Mouse (Mus musculus) lung, postnatal 0 days (tissue): ENCODE measurements around the gene Fndc11. TPM values are rescaled to one million over a fixed set of nuclear protein-coding genes. Genes with fewer than 3 reads are reported as not detected.
A peak's percentile ranks its signal among the peaks of the same experiment; 100 is the strongest.
"Not testable (repeated sequence)": the region's sequence is repeated elsewhere in the genome, so short reads cannot be mapped to it uniquely, and the experiment has no call there.

Experiments used
- ATAC-seq: fragments of 200-750 bp; cut with Nextera tagmentation; 2 replicates; pipeline ENCODE4 v1.8.0; 2017; ENCODE audit warnings: moderate library complexity
- DNase-seq: peaks from one replicate; pipeline ENCODE4 v3.0.0-alpha.2; 2016; ENCODE audit warnings: low spot score
- H3K27ac ChIP-seq: fragments of 300-500 bp; sonication (generic); 2 replicates; pipeline ENCODE4 v1.5.1; 2014; ENCODE audit warnings: antibody characterized with exemption, mild to moderate bottlenecking, low read length, mixed read lengths
- H3K27me3 ChIP-seq: fragments of 300-500 bp; sonication (generic); replicated peaks from 2 replicates; pipeline ENCODE4 v1.6.1; 2014; ENCODE audit warnings: low read length, mixed read lengths; ENCODE audit not compliant: insufficient read depth
- H3K36me3 ChIP-seq: fragments of 300-500 bp; sonication (generic); 2 replicates; pipeline ENCODE4 v1.6.1; 2014; ENCODE audit warnings: low read length, mixed read lengths; ENCODE audit not compliant: insufficient read depth
- H3K4me1 ChIP-seq: fragments of 300-500 bp; sonication (generic); 2 replicates; pipeline ENCODE4 v1.6.1; 2014; ENCODE audit warnings: antibody characterized with exemption, low read depth, low read length, mixed read lengths; ENCODE audit not compliant: insufficient read depth
- H3K4me2 ChIP-seq: fragments of 300-500 bp; sonication (generic); replicated peaks from 2 replicates; pipeline ENCODE4 v1.6.1; 2014; ENCODE audit warnings: low read depth, mild to moderate bottlenecking, low read length, moderate library complexity, mixed read lengths
- H3K4me3 ChIP-seq: fragments of 300-500 bp; sonication (generic); 2 replicates; pipeline ENCODE4 v1.5.1; 2014; ENCODE audit warnings: low read depth, low read length
- H3K9ac ChIP-seq: fragments of 300-500 bp; sonication (generic); replicated peaks from 2 replicates; pipeline ENCODE4 v1.6.1; 2014; ENCODE audit warnings: low read depth, mild to moderate bottlenecking
- H3K9me3 ChIP-seq: fragments of 300-500 bp; sonication (generic); 2 replicates; pipeline ENCODE4 v1.6.1; 2016; ENCODE audit warnings: low read length, mixed read lengths
- CTCF ChIP-seq: IDR thresholded peaks from 2 replicates; pipeline ENCODE4 v1.5.1; 2016; ENCODE audit warnings: antibody characterized with exemption, mild to moderate bottlenecking
- EP300 ChIP-seq: IDR thresholded peaks from 2 replicates; pipeline ENCODE4 v1.6.1; 2016; ENCODE audit warnings: antibody characterized with exemption, mild to moderate bottlenecking, control low read depth
- WGBS: fragments of 180-500 bp; shearing (Covaris S2); extraction: QIAGEN DNeasy Blood & Tissue Kit; methylation state at CpG from one replicate; pipeline ENCODE4 v1.1.7; 2014; 5-methylcytosine and 5-hydroxymethylcytosine counted together
- polyA plus RNA-seq: library from polyadenylated mRNA; unstranded; fragments of >200 nt; fragmentation: Nextera tagmentation; extraction: Ambion mirVana; gene quantifications from 2 replicates; pipeline ENCODE4 v1.2.1, GENCODE M21; 2015

Gene Fndc11
- polyA plus RNA-seq, 1 experiment from 2014 or later = 0.91 TPM

DNA sequence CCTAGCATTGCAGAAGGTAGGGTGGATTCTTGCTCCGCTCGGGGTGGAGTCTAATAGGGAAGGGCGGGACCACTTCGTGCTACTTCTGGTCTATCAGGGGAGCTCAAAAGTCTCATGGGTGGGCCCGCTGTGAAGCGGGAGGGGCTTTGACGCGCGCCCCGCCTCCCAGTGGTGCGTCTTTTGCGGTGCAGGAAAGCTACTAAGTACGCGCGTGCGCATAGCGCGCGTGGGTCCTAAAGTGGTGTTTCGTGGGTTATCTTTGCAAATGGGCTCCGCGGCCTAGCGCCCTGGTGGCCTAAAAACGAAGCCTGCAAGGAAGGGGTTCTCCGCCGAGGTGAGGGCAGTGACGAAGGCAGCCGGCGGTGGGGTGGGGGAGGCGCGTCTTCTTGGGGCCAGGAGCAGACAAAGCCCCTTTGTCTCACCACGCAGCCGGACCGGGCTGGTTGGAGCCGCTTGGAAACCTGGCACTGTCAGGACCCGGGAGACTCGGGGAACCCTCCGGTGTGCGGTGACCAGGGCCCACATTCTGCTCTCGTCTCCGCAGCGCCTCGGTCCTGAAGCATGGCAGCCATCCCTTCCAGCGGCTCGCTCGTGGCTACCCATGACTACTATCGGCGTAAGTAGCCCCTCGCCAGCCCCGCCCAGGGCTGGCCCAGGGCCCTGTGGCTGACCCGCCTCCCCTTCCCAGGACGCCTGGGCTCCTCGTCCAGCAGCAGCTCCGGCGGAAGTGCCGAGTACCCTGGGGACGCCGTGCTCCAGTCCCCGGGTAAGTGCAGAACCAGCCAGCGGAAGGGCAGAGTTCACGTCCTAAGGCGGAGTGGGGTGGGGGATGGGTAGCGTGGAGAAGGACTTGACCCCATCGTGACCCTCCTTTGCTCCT, 32.5 kb upstream of the Fndc11 start, which contains the start of gene Ppdpf:
Gene Ppdpf (plus strand): TSS at position 127 of the 880 bp plus-strand sequence.
- H3K9ac ChIP-seq = peak within 1 kb of the TSS; percentile 79
- peak within 1 kb of the TSS; percentile 68 for H3K4me3 ChIP-seq
- H3K4me1 ChIP-seq = peaks cover 9% of the 10 kb centered on the region; the same call in 1 of the 2 replicates
- H3K4me2 ChIP-seq = peak within 1 kb of the TSS; percentile 78
- DNase-seq (peak; percentile 98), ATAC-seq (peak; percentile 95)
- H3K36me3 ChIP-seq = no peaks in the 10 kb centered on the region
- no peaks in the 10 kb centered on the region for H3K9me3 ChIP-seq
- TF ChIP-seq CTCF (peak; percentile 50), EP300 (peak; percentile 56)
- WGBS = under 1% methylated on average over 58 of the region's 64 CpGs
- H3K27me3 ChIP-seq = no peaks in the 10 kb centered on the region
- H3K27ac ChIP-seq = peak within 1 kb of the TSS; percentile 97

DNA sequence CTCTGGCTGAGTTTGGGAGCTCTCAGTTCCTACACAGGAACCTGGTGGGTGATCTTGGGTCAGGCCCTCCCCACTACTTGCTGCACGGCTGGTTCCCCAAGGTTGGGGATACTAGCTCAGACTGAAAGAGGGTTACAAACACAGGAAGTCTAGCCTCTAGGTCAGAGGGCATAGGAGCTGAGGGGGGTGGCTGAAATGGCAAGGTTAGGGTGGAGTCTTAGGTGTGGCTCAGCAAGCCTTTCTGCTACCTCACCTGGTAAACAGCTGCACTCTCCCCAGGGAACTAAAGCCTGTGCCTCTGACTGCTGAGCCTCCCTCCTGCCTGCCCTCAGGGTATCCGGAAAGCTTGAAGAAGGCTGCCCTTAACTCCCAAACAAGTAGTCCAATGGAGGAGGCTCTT, 31.1 kb upstream of the Fndc11 start:
- no peak overlapping the region for H3K4me3 ChIP-seq
- H3K27me3 ChIP-seq = no peaks in the 10 kb centered on the region
- no peak for ATAC-seq
- H3K9ac ChIP-seq = no peak overlapping the region
- peak; percentile 44 for DNase-seq
- H3K4me2 ChIP-seq = peak overlapping the region; percentile 78; the same call in 1 of the 2 replicates
- no peaks in the 10 kb centered on the region for H3K9me3 ChIP-seq
- H3K4me1 ChIP-seq = peaks cover 9% of the 10 kb centered on the region; the same call in 1 of the 2 replicates
- H3K27ac ChIP-seq = peak overlapping the region; percentile 57
- H3K36me3 ChIP-seq = no peaks in the 10 kb centered on the region
- TF ChIP-seq CTCF (no peak), EP300 (no peak)
- 31% methylated on average over 2 of the region's 2 CpGs for WGBS

DNA sequence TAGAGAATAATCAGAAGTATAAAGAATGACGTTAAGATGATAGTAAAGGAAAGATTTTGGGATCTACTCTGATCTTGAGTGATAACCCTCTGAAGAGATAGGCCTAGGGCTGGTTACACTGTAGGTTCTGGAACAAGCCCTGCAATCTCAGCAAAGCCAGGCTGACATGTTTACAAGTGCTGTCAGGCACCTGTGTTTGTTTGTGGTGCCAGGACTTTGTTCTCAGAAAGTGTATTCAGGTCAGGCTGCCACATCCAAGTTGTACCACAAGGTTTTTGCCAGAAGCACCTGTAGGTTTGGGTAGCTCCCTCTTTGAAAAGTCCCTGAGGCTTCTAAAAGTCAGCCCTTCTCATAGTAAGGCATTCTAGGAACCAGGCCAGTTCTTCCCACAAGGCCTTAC, 30.5 kb upstream of the Fndc11 start:
- Histone ChIP-seq H3K4me3 (no peak overlapping the region), H3K4me1 (peaks cover 9% of the 10 kb centered on the region; the same call in 1 of the 2 replicates), H3K27me3 (no peaks in the 10 kb centered on the region), H3K36me3 (no peaks in the 10 kb centered on the region), H3K9me3 (no peaks in the 10 kb centered on the region), H3K9ac (no peak overlapping the region), H3K27ac (peak overlapping the region; percentile 57; the same call in 1 of the 2 replicates), H3K4me2 (no peak overlapping the region)
- TF ChIP-seq EP300 = no peak
- no peak for TF ChIP-seq CTCF
- 85% methylated on average over 1 of the region's 1 CpGs for WGBS
- ATAC-seq = no peak
- peak; percentile 14 for DNase-seq

DNA sequence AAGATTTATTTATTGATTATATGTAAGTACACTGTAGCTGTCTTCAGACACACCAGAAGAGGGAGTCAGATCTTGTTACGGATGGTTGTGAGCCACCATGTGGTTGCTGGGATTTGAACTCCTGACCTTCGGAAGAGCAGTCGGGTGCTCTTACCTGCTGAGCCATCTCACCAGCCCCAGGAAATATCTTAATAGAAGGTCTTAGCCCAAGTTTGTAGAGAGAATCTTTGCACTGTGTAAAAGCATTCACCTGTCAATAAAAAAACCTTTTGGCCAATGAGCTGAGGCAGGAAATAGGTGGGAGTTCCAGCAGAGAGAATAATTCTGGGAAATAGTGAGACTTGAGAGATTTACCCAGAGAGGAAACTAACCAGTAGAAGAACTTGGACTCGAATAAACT, 28.4 kb upstream of the Fndc11 start:
- DNase-seq, H3K9me3 ChIP-seq, H3K4me1 ChIP-seq, ATAC-seq, H3K4me2 ChIP-seq, H3K4me3 ChIP-seq, H3K27ac ChIP-seq, H3K36me3 ChIP-seq, H3K9ac ChIP-seq, H3K27me3 ChIP-seq: not testable (repeated sequence)
- WGBS = 72% methylated on average over 4 of the region's 4 CpGs

DNA sequence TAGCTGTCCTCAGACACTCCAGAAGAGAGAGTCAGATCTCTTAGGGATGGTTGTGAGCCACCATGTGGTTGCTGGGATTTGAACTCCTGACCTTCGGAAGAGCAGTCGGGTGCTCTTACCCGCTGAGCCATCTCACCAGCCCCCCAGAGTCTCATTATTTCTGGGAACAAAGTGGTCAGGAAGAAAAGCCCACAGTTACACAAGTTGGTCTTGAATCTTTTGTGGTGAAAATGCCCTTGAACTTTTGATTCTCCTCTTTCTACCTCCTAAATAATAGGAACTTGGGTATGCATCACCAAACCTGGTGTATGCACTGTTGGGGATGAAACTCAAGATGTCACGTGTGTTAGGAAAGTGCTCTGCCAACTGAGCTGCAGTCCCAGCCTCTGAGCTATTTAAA, 27.9 kb upstream of the Fndc11 start:
- no peaks in the 10 kb centered on the region for H3K9me3 ChIP-seq
- H3K27ac ChIP-seq = no peak overlapping the region
- H3K4me3 ChIP-seq = no peak overlapping the region
- no peaks in the 10 kb centered on the region for H3K36me3 ChIP-seq
- ATAC-seq = no peak
- H3K4me1 ChIP-seq = peaks cover 9% of the 10 kb centered on the region; the same call in 1 of the 2 replicates
- DNase-seq = no peak
- WGBS = 58% methylated on average over 4 of the region's 4 CpGs
- no peaks in the 10 kb centered on the region for H3K27me3 ChIP-seq
- H3K4me2 ChIP-seq = no peak overlapping the region
- no peak overlapping the region for H3K9ac ChIP-seq
- no peak for TF ChIP-seq CTCF
- no peak for TF ChIP-seq EP300

DNA sequence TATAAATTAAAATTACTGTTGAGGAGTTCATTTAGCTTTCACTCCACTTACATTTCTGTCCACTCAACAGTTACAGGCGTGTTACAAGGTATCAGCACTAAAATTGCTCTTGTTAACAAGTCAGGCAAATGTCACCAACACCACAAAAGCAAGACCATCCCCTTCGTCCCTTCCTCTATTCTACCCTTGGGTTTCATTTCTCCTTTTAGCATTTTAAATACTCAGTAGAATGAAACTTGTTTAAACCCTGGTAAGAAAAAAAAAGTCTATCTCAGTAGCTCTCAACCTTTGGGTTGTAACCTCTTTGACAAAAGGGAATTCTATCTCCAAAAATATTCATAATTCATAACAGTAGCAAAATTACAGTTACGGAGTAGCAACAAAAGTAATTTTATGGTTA, 26.8 kb upstream of the Fndc11 start:
- H3K9me3 ChIP-seq = no peaks in the 10 kb centered on the region
- peaks cover 9% of the 10 kb centered on the region; the same call in 1 of the 2 replicates for H3K4me1 ChIP-seq
- DNase-seq (peak; percentile 10), ATAC-seq (no peak)
- no peak overlapping the region for H3K9ac ChIP-seq
- no peaks in the 10 kb centered on the region for H3K36me3 ChIP-seq
- no peak for TF ChIP-seq CTCF
- no peak for TF ChIP-seq EP300
- no peak overlapping the region for H3K27ac ChIP-seq
- 71% methylated on average over 3 of the region's 3 CpGs for WGBS
- no peak overlapping the region for H3K4me2 ChIP-seq
- no peak overlapping the region for H3K4me3 ChIP-seq
- H3K27me3 ChIP-seq = no peaks in the 10 kb centered on the region
